Mouse (Mus musculus): ENCODE data around the gene Mtln. TPM values are rescaled to one million over a fixed set of nuclear protein-coding genes. Genes with fewer than 3 reads are reported as not detected.
A peak's percentile ranks its signal among the peaks of the same experiment; 100 is the strongest.

The Mtln gene
- total RNA-seq (2021), result 10 to 100 TPM; 43.6 to 50.5 TPM

- peak; percentile 92 to 93 for DNase-seq (ENCODE audit: low spot score in 2 of 2)
- intact Hi-C loops (cut with DNase I), result no loop called here
Measured at GRCm38 (mm10) chr2:127791919-127792603, at the start of gene Mtln. Gene Mtln (minus strand): TSS chr2:127792488.

GRCm38 (mm10) chr2:127841402-127841801 is 49.1 kb upstream of the Mtln start:
- intact Hi-C loops (cut with DNase I), result no loop called here
- no peak for DNase-seq (ENCODE audit: low spot score in 2 of 2)

DNA sequence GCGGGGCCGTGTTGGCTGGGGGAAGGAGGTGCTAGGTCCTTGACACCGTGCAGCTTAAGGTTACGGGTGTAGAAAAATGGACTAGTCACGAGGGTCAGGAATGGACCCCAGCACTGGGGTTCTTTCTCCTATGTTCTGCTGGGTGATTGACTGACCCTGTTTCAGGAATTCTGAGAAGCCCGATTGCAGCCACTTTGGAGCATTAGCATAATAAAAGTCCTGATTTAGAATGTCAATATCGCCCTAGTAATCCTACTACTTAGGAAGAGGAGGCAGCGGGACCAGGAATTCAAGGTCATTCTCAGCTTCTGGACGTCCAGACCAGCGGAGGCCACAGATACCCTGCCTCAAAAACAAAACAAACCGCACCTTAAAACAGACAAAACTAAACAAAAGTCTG is 47.1 kb upstream of the Mtln start:
- no peak for DNase-seq (ENCODE audit: low spot score in 2 of 2)
- intact Hi-C loops (cut with DNase I), result no loop called here

DNA sequence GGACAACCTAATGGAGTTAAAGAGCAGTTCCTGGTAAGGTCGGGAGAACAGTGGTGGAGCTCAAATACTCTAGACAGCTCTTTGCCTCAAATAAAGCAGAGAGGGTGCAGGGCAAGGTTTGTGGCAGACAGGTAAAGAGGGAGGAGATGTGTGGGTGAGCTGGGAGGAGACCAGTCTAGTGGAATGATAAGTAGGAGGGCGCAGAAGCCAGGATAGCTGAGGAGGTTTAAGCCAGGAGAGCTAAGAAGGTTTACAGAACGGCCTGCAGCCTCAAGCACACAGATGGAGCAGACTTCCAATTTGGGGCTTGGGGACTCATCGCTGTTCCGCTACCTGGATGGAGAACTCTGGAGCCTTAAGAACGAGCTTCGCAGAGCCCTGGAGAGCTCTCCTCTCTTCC is 46.3 kb upstream of the Mtln start, which contains the start of gene Acoxl:
TSS of gene Acoxl (plus strand) at position 301 of the 400 bp plus-strand sequence.
- no peak for DNase-seq (ENCODE audit: low spot score in 2 of 2)
- intact Hi-C loops (cut with DNase I), result no loop called here

DNA sequence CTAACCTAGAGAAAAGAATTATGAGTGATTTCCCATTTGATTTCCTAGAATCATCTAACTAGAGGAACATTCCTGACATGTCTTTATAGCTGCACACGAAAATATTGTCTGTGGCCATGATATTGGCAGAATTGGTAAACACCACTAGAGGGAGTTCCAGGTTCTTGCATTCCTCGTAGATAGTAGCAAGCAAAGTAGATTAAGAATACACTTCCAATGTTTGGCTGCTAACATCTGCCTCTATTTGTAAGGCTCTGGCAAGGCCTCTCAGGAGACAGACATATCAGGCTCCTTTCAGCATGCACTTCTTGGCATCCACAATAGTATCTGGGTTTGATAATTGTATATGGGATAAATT is 40.5 kb upstream of the Mtln start:
- DNase-seq (ENCODE audit: low spot score in 2 of 2), result no peak
- intact Hi-C loops (cut with DNase I), result no loop called here

- intact Hi-C loops (cut with DNase I), result no loop called here
- no peak for DNase-seq (ENCODE audit: low spot score in 2 of 2)
Measured at GRCm38 (mm10) chr2:127832103-127832832, 40.0 kb upstream of the Mtln start.

DNA sequence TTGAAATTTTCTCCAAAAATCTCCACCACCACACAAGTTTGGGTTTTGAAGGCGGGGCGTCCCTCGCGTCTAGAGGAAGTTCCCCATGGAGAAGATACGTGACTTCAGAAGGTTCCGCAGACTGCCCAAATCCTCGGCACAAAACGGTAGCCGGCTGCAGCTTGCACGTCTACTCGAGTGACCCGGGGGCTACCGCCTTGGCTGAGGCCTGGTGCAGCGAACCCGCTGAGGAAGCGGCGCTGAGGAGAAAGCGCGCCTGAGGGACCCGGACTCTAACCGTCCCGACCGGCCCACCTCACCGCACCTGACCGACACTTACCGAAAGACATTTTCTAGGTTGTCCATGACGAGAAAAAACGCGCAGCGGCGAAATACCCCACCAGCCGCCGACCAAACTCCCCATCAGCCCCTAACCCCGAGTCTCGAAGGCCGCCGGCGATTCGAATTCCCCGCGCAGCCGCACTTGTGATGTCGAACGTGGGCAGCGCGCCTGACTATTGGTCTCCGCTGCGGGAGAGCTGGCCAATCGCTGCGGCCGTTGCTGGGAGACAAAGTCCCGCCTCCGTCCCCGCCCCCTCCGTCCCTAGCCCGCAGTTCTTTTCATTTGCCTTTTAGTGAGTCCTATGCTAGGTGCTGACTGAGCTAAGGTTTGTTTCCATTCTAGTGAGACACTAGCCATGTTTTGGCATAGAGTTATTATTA is 39.3 kb upstream of the Mtln start, which contains the start of gene Bub1:
TSS of gene Bub1 (minus strand) at position 465 of the 702 bp plus-strand sequence.
- DNase-seq (ENCODE audit: low spot score in 2 of 2), result peak; percentile 88 to 89
- intact Hi-C loops (cut with DNase I), result no loop called here

DNA sequence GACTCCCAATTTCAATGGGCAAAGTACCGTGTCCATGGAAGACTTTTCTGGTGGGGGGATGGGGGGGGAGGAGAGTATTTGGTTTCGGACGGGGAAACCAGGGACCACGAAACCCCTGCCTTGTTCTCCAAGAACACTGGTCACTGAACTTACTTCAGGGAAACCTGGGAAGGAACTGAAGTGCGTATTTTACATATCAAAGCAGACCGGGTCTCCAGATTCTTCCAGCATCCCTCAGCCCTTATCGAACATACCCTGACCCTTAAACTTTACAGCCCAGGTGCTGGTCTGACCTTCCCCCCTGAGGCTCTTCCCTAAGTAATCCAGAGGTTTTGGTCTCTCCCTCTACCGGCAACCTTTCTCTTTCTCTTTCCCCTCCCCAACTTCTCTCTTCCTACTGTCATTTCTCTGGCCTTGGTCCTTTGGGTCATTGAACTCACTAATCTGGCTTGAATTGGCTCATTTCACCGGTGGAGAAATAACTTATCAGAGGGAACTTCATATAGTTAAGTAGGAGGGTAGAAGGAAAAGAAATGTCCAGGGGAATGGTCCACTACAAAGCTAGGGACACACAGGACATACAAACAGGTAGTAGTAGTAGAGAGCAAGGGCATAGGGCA is 2.5 kb downstream of the Mtln start:
- no peak for DNase-seq (ENCODE audit: low spot score in 2 of 2)
- intact Hi-C loops (cut with DNase I), result no loop called here

GRCm38 (mm10) chr2:127789138-127789537 is 3.1 kb downstream of the Mtln start:
- intact Hi-C loops (cut with DNase I), result no loop called here
- DNase-seq (ENCODE audit: low spot score in 2 of 2), result no peak

DNA sequence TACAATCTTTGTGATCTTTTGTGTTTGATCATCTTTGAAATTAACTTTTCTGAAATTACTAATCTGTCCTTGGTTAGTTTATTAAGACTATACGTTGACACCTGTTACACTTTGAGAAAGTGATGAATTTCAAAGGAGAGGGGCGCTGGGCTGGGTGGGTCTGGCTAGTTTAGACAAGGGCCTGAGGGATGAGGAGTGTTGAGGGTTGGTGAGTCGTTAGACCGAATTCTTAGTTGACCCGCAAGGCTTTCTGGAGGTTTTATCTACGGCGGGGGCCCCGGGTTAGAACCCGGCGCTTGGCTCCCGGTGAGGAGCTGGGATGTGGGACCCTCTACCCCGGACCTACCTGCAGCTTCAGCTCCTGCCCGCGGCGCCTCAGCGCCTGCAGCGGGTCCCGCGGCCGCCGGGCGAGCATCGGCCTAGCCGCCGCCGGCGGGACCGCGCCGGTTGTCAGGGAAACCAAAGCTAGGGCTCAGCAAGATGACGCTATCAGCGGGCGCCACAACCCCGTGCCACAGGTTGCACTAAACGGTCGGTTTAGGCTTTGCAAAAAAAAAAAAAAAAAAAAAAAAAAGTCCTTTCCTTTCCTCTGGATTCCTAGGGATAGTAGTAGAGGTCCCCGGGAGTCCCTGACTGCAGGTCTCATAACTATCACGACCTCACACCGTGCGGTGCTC is 3.7 kb downstream of the Mtln start, which contains the start of gene Nphp1:
TSS of gene Nphp1 (minus strand) at position 458 of the 677 bp plus-strand sequence.
- intact Hi-C loops (cut with DNase I), result no loop called here
- peak; percentile 86 to 88 for DNase-seq (ENCODE audit: low spot score in 2 of 2)

DNA sequence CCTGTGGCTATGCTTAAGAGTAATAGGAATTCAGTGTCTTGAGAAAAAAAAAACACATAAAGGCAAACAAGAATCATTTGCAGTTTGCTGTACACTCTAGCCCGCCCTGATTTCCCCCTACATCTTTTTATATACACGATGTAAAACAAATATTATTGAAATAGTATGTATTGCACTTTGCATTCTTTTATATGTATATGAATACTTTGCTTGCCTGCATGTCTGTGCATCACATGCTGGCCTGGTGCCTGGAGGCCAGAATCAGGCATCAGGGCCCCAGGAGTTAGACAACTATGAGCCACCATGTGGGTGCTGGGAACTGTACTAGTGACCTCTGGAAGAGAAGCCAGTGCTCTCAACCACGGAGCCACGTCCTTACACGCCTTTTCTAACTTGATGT is 5.1 kb downstream of the Mtln start:
- no peak for DNase-seq (ENCODE audit: low spot score in 2 of 2)
- intact Hi-C loops (cut with DNase I), result no loop called here

- intact Hi-C loops (cut with DNase I), result no loop called here
- no peak for DNase-seq (ENCODE audit: low spot score in 2 of 2)
Measured at GRCm38 (mm10) chr2:127778451-127778850, 13.8 kb downstream of the Mtln start.

DNA sequence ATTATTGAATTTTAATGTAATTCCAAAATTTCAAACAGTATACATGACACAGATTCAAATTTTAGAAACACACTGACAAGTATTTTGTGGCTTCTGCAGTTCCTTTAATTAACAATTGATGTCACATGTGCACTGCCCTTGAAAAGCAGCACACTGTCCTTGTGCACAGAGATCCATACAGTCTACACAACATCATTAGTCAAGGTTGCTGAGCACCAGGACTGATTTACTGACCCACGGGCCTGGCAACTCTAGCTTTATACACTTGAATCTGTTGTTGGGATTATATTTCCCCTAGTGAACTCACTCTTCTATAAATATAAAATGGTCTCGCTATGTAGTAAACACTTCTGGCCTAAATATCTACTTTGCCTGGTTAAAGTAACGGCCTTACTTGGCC is 17.3 kb downstream of the Mtln start:
- intact Hi-C loops (cut with DNase I), result no loop called here
- DNase-seq (ENCODE audit: low spot score in 2 of 2), result no peak

- intact Hi-C loops (cut with DNase I), result no loop called here
- no peak for DNase-seq (ENCODE audit: low spot score in 2 of 2)
Measured at GRCm38 (mm10) chr2:127774578-127774941, 17.7 kb downstream of the Mtln start.

GRCm38 (mm10) chr2:127773938-127774577 is 18.2 kb downstream of the Mtln start:
- no peak for DNase-seq (ENCODE audit: low spot score in 2 of 2)
- intact Hi-C loops (cut with DNase I), result no loop called here

DNA sequence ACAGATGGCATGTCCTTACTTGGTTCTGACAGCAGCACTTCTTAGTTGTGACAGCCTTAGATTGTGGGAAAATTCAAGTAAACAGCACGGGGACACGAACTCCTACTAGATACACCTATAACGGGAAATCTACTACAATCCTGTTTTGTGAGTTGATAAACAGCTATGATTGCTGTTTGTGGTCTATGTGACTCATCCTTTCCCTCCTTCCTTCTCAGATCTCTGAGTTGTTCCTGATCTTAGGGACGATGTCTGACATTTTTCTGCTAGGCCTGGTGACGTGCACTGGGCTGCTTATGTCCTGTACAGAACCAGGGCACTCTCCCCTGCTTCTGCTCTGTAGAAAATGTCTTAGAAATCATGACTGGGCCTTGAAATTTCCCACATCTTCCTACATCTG is 30.7 kb downstream of the Mtln start:
- no peak for DNase-seq (ENCODE audit: low spot score in 2 of 2)
- intact Hi-C loops (cut with DNase I), result no loop called here

- intact Hi-C loops (cut with DNase I), result no loop called here
- no peak for DNase-seq (ENCODE audit: low spot score in 2 of 2)
Measured at GRCm38 (mm10) chr2:127760429-127761000, 31.8 kb downstream of the Mtln start.

DNA sequence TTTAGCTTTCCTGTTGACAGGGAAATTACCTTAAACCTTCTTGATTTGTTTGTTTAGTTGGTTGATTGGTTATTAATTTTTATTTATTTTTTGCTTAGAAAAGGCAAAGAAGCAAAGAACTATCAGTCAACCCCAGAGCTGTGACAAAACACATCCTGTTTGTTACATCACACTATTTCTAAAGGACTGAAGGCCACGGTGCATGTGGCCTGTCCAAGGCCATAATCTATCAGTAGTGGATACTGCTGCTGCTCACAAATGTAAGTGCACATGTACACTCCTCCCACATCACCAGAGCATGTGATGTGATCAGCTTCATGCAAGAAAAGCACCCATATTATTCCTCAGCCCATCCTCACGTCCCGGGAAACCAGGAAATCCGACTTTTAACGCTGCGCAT is 32.3 kb downstream of the Mtln start:
- intact Hi-C loops (cut with DNase I), result no loop called here
- DNase-seq (ENCODE audit: low spot score in 2 of 2), result no peak
